Mouse (Mus musculus) CH12.LX (cell line): Measurements from ENCODE around the gene Pde8b.

Source experiments
- CTCF ChIP-seq, 2 experiments: IDR thresholded peaks in 1 of 2; conservative IDR thresholded peaks in 1 of 2; 2 replicates each; pipeline ENCODE4 v1.5.1; 2011 to 2012; ENCODE audit warnings: low read depth in 2 of 2, low read length in 2 of 2, improper control_type of control experiment in 1 of 2, inconsistent platforms in 1 of 2, mild to moderate bottlenecking in 1 of 2, moderate library complexity in 1 of 2
- EP300 ChIP-seq: IDR thresholded peaks from 2 replicates; pipeline ENCODE4 v1.6.1; 2011; ENCODE audit warnings: low read length, improper control_type of control experiment
- GABPA ChIP-seq: IDR thresholded peaks from 2 replicates; pipeline ENCODE4 v1.6.1; 2012; ENCODE audit warnings: low read depth, low read length, improper control_type of control experiment, inconsistent platforms; ENCODE audit not compliant: insufficient replicate concordance
- KAT2A ChIP-seq: IDR thresholded peaks from 2 replicates; pipeline ENCODE4 v1.6.1; 2012; ENCODE audit warnings: low read length, improper control_type of control experiment, inconsistent platforms; ENCODE audit not compliant: insufficient replicate concordance
- MAX ChIP-seq: IDR thresholded peaks from 2 replicates; pipeline ENCODE4 v1.6.1; 2011; ENCODE audit warnings: low read length, improper control_type of control experiment
- MEF2A ChIP-seq: IDR thresholded peaks from 2 replicates; pipeline ENCODE4 v1.6.1; 2014; ENCODE audit warnings: low read depth, mild to moderate bottlenecking, inconsistent platforms, low read length, improper control_type of control experiment, borderline replicate concordance
- POLR2A ChIP-seq: IDR thresholded peaks from 2 replicates; pipeline ENCODE4 v1.6.1; 2011; ENCODE audit warnings: low read depth, mild to moderate bottlenecking, improper control_type of control experiment, low read length
- RAD21 ChIP-seq: IDR thresholded peaks from 2 replicates; pipeline ENCODE4 v1.6.1; 2011; ENCODE audit warnings: low read depth, mild to moderate bottlenecking, low read length, improper control_type of control experiment, moderate library complexity
- UBTF ChIP-seq: IDR thresholded peaks from 2 replicates; pipeline ENCODE4 v1.6.1; 2012; ENCODE audit warnings: low read depth, mild to moderate bottlenecking, inconsistent platforms, low read length, improper control_type of control experiment, moderate library complexity
- ZKSCAN1 ChIP-seq: IDR thresholded peaks from 2 replicates; pipeline ENCODE4 v1.6.1; 2012; ENCODE audit warnings: low read depth, inconsistent platforms, low read length, improper control_type of control experiment, borderline replicate concordance

GRCm38 (mm10) chr13:95102985-95103590, 147.0 kb downstream of the Pde8b start:
- no peak for TF ChIP-seq MEF2A
- TF ChIP-seq POLR2A = no peak
- no peak for TF ChIP-seq KAT2A
- no peak for TF ChIP-seq UBTF
- TF ChIP-seq EP300 = 0 out of 2 replicates have a peak, but pooled peaks have one; percentile 39
- TF ChIP-seq RAD21 = no peak
- TF ChIP-seq CTCF (conservative IDR thresholded peaks at IDR 0.05 in 1 of 2, IDR thresholded peaks at IDR 0.05 in 1 of 2; ENCODE audit: low read depth in 2 of 2, low read length in 2 of 2) = no peak
- TF ChIP-seq GABPA = no peak
- peak; percentile 63; the same call in 1 of the 2 replicates for TF ChIP-seq MAX
- TF ChIP-seq ZKSCAN1 = no peak
